9 mouse cellular contexts compared by ENCODE assay signal in genomic region chr9:68888670-68889069, GRCm38 (mm10).
DNase-seq lines count a peak whose midpoint lies in the region; ATAC-seq and TF ChIP-seq lines count a peak whose summit lies in the region.
"Had no signal": no experiment of that assay in that cellular context is flagged by ENCODE, and none has a peak within 500 bp of the region (broad histone marks: within the 10 kb centered on the region; RNA-seq: fewer than 3 reads in every experiment).

No protein-coding gene starts in this region.

- no peak for TF ChIP-seq CTCF in intestine, postnatal 0 days (IDR thresholded peaks at IDR 0.05; ENCODE audit: low read depth)

- peaks cover 25% of the 10 kb centered on the region for H3K4me1 ChIP-seq in intestine, embryonic 14.5 days (replicated peaks; ENCODE audit: control insufficient read depth, insufficient read depth, low read length)
- no peaks in the 10 kb centered on the region for H3K4me1 ChIP-seq in intestine, postnatal 0 days (replicated peaks; ENCODE audit: control insufficient read depth, insufficient read depth, low read length)

- no peaks in the 10 kb centered on the region for H3K36me3 ChIP-seq in intestine, embryonic 14.5 days (ENCODE audit: control insufficient read depth, insufficient read depth, low read length)
- H3K36me3 ChIP-seq in intestine, postnatal 0 days (ENCODE audit: control insufficient read depth, insufficient read depth): no peaks in the 10 kb centered on the region
- H3K36me3 ChIP-seq: liver, embryonic 15.5 days had no signal

- no peak overlapping the region for H3K4me3 ChIP-seq in intestine, embryonic 14.5 days (ENCODE audit: low read depth, low read length)
- H3K4me3 ChIP-seq in intestine, postnatal 0 days (ENCODE audit: low read depth, low read length): no peak overlapping the region
- H3K4me3 ChIP-seq: liver, embryonic 15.5 days had no signal

- H3K4me2 ChIP-seq in intestine, embryonic 14.5 days (ENCODE audit: low read length): peak overlapping the region; percentile 1; the same call in 1 of the 2 replicates
- no peak overlapping the region for H3K4me2 ChIP-seq in intestine, postnatal 0 days (replicated peaks; ENCODE audit: low read depth)
- H3K4me2 ChIP-seq: liver, embryonic 15.5 days had no signal

- H3K27ac ChIP-seq in intestine, embryonic 14.5 days (ENCODE audit: low read depth): no peak overlapping the region; the same call in 1 of the 2 replicates
- H3K27ac ChIP-seq in intestine, postnatal 0 days (ENCODE audit: low read depth, low read length): no peak overlapping the region
- H3K27ac ChIP-seq: liver, embryonic 15.5 days had no signal

- peak; percentile 70; the same call in 1 of the 2 replicates for ATAC-seq in intestine, embryonic 14.5 days (replicated peaks; ENCODE audit: low FRiP score, low TSS enrichment, low read depth)
- no peak for ATAC-seq in intestine, postnatal 0 days
- ATAC-seq in megakaryocyte-erythroid progenitor cell, adult 5-6 weeks (replicated peaks; ENCODE audit: low FRiP score, low TSS enrichment, poor library complexity, severe bottlenecking): no peak

- peak; percentile 76 for DNase-seq in intestine, embryonic 14.5 days (ENCODE audit: low spot score)
- DNase-seq in adipocyte (ENCODE audit: low spot score): peak; percentile 16
- peak; percentile 51 to 59 for DNase-seq in gastrocnemius, adult 8-10 months (ENCODE audit: low spot score in 2 of 2)
- DNase-seq in kidney, adult 9 months: peak; percentile 47
- peak; percentile 46 for DNase-seq in lung, postnatal 25 days (ENCODE audit: low spot score)
- peak; percentile 29 for DNase-seq in thymus, postnatal 25 days

- H3K9ac ChIP-seq in intestine, embryonic 14.5 days (ENCODE audit: low read length): no peak overlapping the region
- H3K9ac ChIP-seq in intestine, postnatal 0 days (ENCODE audit: low read depth, low read length): no peak overlapping the region
- H3K9ac ChIP-seq: liver, embryonic 15.5 days had no signal

- H3K9me3 ChIP-seq in intestine, embryonic 14.5 days (ENCODE audit: control insufficient read depth, low read length): no peaks in the 10 kb centered on the region
- no peaks in the 10 kb centered on the region for H3K9me3 ChIP-seq in intestine, postnatal 0 days (ENCODE audit: control insufficient read depth)
- H3K9me3 ChIP-seq: liver, embryonic 15.5 days had no signal

- 23% methylated on average over 8 of the region's 8 CpGs for WGBS in intestine, embryonic 14.5 days
- 40% methylated on average over 8 of the region's 8 CpGs for WGBS in intestine, postnatal 0 days

- H3K27me3 ChIP-seq in intestine, embryonic 14.5 days (replicated peaks; ENCODE audit: control insufficient read depth, insufficient read depth, low read length): no peaks in the 10 kb centered on the region
- H3K27me3 ChIP-seq in intestine, postnatal 0 days (replicated peaks; ENCODE audit: control insufficient read depth, insufficient read depth, low read length): no peaks in the 10 kb centered on the region
- H3K27me3 ChIP-seq: liver, embryonic 15.5 days had no signal

Comparison
In these comparisons a context has a peak if more than half of its experiments do, and no peak if none do; other contexts are left out.
1. DNase-seq: peak in every context shown above with its lines; median percentile 76 in intestine, embryonic 14.5 days; 55 in gastrocnemius, adult 8-10 months; 47 in kidney, adult 9 months; 46 in lung, postnatal 25 days; 29 in thymus, postnatal 25 days; 16 in adipocyte.